Mouse (Mus musculus) heart, adult 2 months (tissue): ENCODE data around the gene Wdr89. TPM values are rescaled to one million over a fixed set of nuclear protein-coding genes. Genes with fewer than 3 reads are reported as not detected.
A peak's percentile ranks its signal among the peaks of the same experiment; 100 is the strongest.

Experiments used
- DNase-seq, 2 experiments: peaks; one replicate each; pipeline ENCODE4 v3.0.0; 2021
- H3K27ac ChIP-seq: fragments of 200-600 bp; 2 replicates; pipeline ENCODE4 v1.8.1; 2022
- H3K27me3 ChIP-seq: fragments of 200-500 bp; 2 replicates; pipeline ENCODE4 v1.6.1; 2012; ENCODE audit warnings: mild to moderate bottlenecking, low read length, inconsistent platforms, mixed read lengths; ENCODE audit not compliant: control insufficient read depth, insufficient read depth
- H3K36me3 ChIP-seq: fragments of 200-500 bp; 2 replicates; pipeline ENCODE4 v1.6.1; 2012; ENCODE audit warnings: low read length, inconsistent platforms; ENCODE audit not compliant: control insufficient read depth, insufficient read depth
- H3K4me1 ChIP-seq: fragments of 200-500 bp; 2 replicates; pipeline ENCODE4 v1.6.1; 2011; ENCODE audit warnings: low read length; ENCODE audit not compliant: control insufficient read depth, insufficient read depth
- H3K4me3 ChIP-seq: fragments of 200-600 bp; 2 replicates; pipeline ENCODE4 v1.8.1; 2022
- H3K79me2 ChIP-seq: fragments of 200-500 bp; replicated peaks from 2 replicates; pipeline ENCODE4 v1.6.1; 2012; ENCODE audit warnings: mild to moderate bottlenecking, inconsistent platforms, low read length, moderate library complexity, mixed read lengths; ENCODE audit not compliant: control insufficient read depth, insufficient read depth
- H3K9ac ChIP-seq: fragments of 200-500 bp; 2 replicates; pipeline ENCODE4 v1.6.1; 2012; ENCODE audit warnings: low read depth, mild to moderate bottlenecking, control low read depth, inconsistent platforms, low read length, mixed read lengths
- CTCF ChIP-seq: fragments of 200-600 bp; IDR thresholded peaks from 2 replicates; pipeline ENCODE4 v1.8.1; 2022; ENCODE audit warnings: antibody characterized with exemption, mild to moderate bottlenecking, moderate library complexity
- EP300 ChIP-seq: fragments of 200-500 bp; IDR thresholded peaks from 2 replicates; pipeline ENCODE4 v1.6.1; 2011; ENCODE audit warnings: low read depth, low read length, control low read depth; ENCODE audit not compliant: insufficient read depth
- POLR2A ChIP-seq: fragments of 200-500 bp; IDR thresholded peaks from 2 replicates; pipeline ENCODE4 v1.6.1; 2011; ENCODE audit warnings: mild to moderate bottlenecking, low read depth, low read length, control low read depth; ENCODE audit not compliant: insufficient read depth
- WGBS: fragments of 180-500 bp; shearing (Covaris S2); methylation state at CpG from one replicate; pipeline ENCODE4 v1.1.7; 2018; 5-methylcytosine and 5-hydroxymethylcytosine counted together
- intact Hi-C: fragments of 180-260 bp; cut with DNase I; formaldehyde crosslinking; loops from one replicate; pipeline ENCODE4 v1.15.1; 2025
- polyA plus RNA-seq: library from polyadenylated mRNA; depleted of rRNA; stranded (reverse); fragments of >200 nt; gene quantifications from 2 replicates; pipeline ENCODE4 v1.2.3, GENCODE M21; 2012
- total RNA-seq, 2 experiments: library from RNA; stranded (reverse); gene quantifications; 2 replicates each; pipeline ENCODE4 v1.2.3; 2021

The Wdr89 gene
- total and polyA plus RNA-seq, 3 experiments = 2.6 to 2.8 (median 2.8) TPM

GRCm38 (mm10) chr12:75666939-75667338, 2.4 kb downstream of the Wdr89 start:
- DNase-seq = no peak
- H3K9ac ChIP-seq = no peak overlapping the region
- H3K4me3 ChIP-seq = no peak overlapping the region
- no peaks in the 10 kb centered on the region; the same call in 1 of the 2 replicates for H3K79me2 ChIP-seq
- intact Hi-C loops = no loop called here
- no peaks in the 10 kb centered on the region; the same call in 1 of the 2 replicates for H3K36me3 ChIP-seq
- 0 out of 2 replicates have a peak, but pooled peaks cover 1% of the 10 kb centered on the region for H3K4me1 ChIP-seq
- no peak overlapping the region for H3K27ac ChIP-seq
- TF ChIP-seq EP300 (no peak), POLR2A (no peak)
- H3K27me3 ChIP-seq = no peaks in the 10 kb centered on the region

GRCm38 (mm10) chr12:75664516-75664810, 4.9 kb downstream of the Wdr89 start:
- no peak overlapping the region for H3K4me3 ChIP-seq
- WGBS = 61% methylated on average over 6 of the region's 6 CpGs
- H3K9ac ChIP-seq = no peak overlapping the region
- 0 out of 2 replicates have a peak, but pooled peaks cover 1% of the 10 kb centered on the region for H3K4me1 ChIP-seq
- DNase-seq = no peak
- H3K27me3 ChIP-seq = no peaks in the 10 kb centered on the region
- H3K36me3 ChIP-seq = no peaks in the 10 kb centered on the region
- no peaks in the 10 kb centered on the region; the same call in 1 of the 2 replicates for H3K79me2 ChIP-seq
- no peak for TF ChIP-seq CTCF
- TF ChIP-seq EP300 = no peak
- TF ChIP-seq POLR2A = no peak
- no peak overlapping the region for H3K27ac ChIP-seq
- intact Hi-C loops = no loop called here

GRCm38 (mm10) chr12:75663646-75664515, 5.5 kb downstream of the Wdr89 start:
- no peaks in the 10 kb centered on the region; the same call in 1 of the 2 replicates for H3K79me2 ChIP-seq
- no peak overlapping the region for H3K27ac ChIP-seq
- TF ChIP-seq POLR2A (no peak), EP300 (no peak), CTCF (no peak)
- DNase-seq = no peak
- no peak overlapping the region for H3K9ac ChIP-seq
- no peak overlapping the region for H3K4me3 ChIP-seq
- intact Hi-C loops = no loop called here
- H3K27me3 ChIP-seq = no peaks in the 10 kb centered on the region
- 0 out of 2 replicates have a peak, but pooled peaks cover under 1% of the 10 kb centered on the region for H3K4me1 ChIP-seq
- 75% methylated on average over 13 of the region's 13 CpGs for WGBS
- H3K36me3 ChIP-seq = no peaks in the 10 kb centered on the region

- H3K36me3 ChIP-seq = no peaks in the 10 kb centered on the region
- no peak overlapping the region for H3K9ac ChIP-seq
- intact Hi-C loops = no loop called here
- no peak for DNase-seq
- no peak overlapping the region for H3K4me3 ChIP-seq
- WGBS = 96% methylated on average over 1 of the region's 1 CpGs
- no peaks in the 10 kb centered on the region for H3K27me3 ChIP-seq
- H3K27ac ChIP-seq = no peak overlapping the region
- TF ChIP-seq POLR2A (no peak), EP300 (no peak), CTCF (no peak)
- no peaks in the 10 kb centered on the region; the same call in 1 of the 2 replicates for H3K79me2 ChIP-seq
- no peaks in the 10 kb centered on the region for H3K4me1 ChIP-seq
Observed at GRCm38 (mm10) chr12:75662376-75662775, 7.0 kb downstream of the Wdr89 start.

GRCm38 (mm10) chr12:75658403-75658802, 10.9 kb downstream of the Wdr89 start:
- no peaks in the 10 kb centered on the region for H3K36me3 ChIP-seq
- no peaks in the 10 kb centered on the region for H3K27me3 ChIP-seq
- WGBS = 39% methylated on average over 6 of the region's 6 CpGs
- DNase-seq = no peak
- H3K27ac ChIP-seq = no peak overlapping the region
- no peaks in the 10 kb centered on the region for H3K79me2 ChIP-seq
- H3K9ac ChIP-seq = no peak overlapping the region
- H3K4me3 ChIP-seq = no peak overlapping the region
- 0 out of 2 replicates have a peak, but pooled peaks cover 2% of the 10 kb centered on the region for H3K4me1 ChIP-seq
- TF ChIP-seq EP300 (no peak), POLR2A (no peak), CTCF (no peak)
- intact Hi-C loops = no loop called here

- intact Hi-C loops = loop anchor here (2.0 kb wide), 1 partner anchor 192 kb away; no protein-coding TSS in a partner anchor
Observed at GRCm38 (mm10) chr12:75656580-75656979, 12.8 kb downstream of the Wdr89 start.

More at GRCm38 (mm10) chr12:75656580-75656979, 12.8 kb downstream of the Wdr89 start:
- no peak overlapping the region for H3K4me3 ChIP-seq
- 26% methylated on average over 3 of the region's 3 CpGs for WGBS
- peak; percentile 21 to 30 for DNase-seq
- H3K9ac ChIP-seq = no peak overlapping the region
- no peak overlapping the region for H3K27ac ChIP-seq
- no peaks in the 10 kb centered on the region for H3K79me2 ChIP-seq
- H3K4me1 ChIP-seq = 0 out of 2 replicates have a peak, but pooled peaks cover 2% of the 10 kb centered on the region
- H3K36me3 ChIP-seq = no peaks in the 10 kb centered on the region
- no peaks in the 10 kb centered on the region for H3K27me3 ChIP-seq
- TF ChIP-seq CTCF (peak; percentile 77), POLR2A (no peak), EP300 (0 out of 2 replicates have a peak, but pooled peaks have one; percentile 47)
